Mouse (Mus musculus) ovary, adult 18-20 months (tissue): ENCODE data around the gene Dusp13.
A peak's percentile ranks its signal among the peaks of the same experiment; 100 is the strongest.

ENCODE experiments used
- DNase-seq: peaks from one replicate; pipeline ENCODE4 v3.0.0; 2022; ENCODE audit warnings: low spot score, mixed read lengths

The Dusp13 gene

DNA sequence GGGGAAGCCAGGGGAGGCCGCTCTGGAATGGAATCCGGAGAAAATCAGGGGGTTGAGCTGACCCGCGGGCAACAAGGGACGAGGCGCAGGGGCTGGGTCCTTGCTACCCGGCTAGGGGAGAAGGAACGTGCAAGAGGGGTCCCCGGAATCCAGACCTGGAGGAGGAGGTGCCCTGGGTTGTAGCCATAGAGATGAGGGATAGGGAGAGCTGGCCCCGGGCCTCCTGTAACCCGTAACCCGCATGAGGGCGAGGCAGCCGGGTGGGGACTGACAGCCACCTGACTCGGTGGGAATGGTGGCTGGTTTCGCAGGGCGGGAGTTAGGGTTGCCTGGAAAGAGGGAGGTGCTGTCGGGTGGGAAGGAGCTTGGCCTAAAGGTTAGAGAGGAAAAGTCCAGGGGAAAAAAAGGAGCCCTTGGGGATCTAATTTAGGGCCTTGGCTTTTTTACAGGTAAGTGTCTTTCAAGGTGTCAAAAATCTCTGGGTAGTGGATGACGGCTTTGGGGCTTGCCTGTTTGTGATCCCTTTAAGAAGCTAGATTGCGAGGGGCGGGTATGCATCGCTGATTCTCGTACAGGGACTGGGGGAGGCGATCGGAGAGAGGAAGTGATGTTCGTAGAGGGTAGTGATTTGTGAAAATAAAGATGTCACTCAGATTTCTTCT lies at the start of gene Dusp13:
TSS of gene Dusp13 (minus strand) at position 301 of the 662 bp plus-strand sequence.
- DNase-seq, result peak; percentile 57

DNA sequence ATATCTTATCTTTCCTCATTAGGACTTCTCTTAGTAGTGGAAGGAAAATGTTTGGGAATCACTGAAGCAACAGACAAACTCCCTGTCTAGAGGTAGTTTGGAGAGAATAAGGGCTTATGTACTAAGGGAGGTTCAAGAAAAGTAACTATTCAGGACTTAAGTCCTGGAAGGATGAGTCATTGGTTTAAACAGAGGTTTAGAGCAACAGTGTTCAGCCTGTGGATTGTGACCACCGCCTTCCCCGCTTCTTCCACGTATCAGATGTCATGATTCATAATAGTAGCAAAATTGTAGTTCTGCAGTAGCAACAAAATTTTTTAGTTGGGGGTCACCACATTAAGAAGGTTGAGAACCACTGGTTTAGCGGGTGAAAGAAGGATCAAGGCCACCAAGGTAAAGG lies 49.7 kb upstream of the Dusp13 start:
- DNase-seq, result no peak

- no peak for DNase-seq
These were observed 41.3 kb upstream of the Dusp13 start for GRCm38 (mm10) chr14:21792250-21792649.

DNA sequence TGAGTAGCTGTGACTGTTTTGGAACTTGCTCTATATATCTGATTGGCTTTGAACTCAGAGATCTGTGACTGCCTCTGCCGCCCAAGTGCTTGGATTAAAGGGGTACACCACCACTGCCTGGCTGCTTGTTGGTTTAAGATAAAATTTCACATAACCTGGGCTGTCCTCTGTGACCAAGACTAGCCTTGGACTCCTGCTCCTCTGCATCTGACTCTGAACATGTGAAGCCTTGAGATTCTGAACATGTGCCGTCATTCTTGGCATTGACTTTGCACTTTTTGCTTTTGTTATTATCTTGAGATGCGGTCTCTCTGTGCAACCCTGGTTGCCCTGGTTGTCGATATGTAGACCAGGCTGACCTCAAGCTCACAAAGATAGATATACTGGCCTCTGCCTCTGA lies 40.7 kb upstream of the Dusp13 start:
- DNase-seq, result peak; percentile 37

- DNase-seq, result no peak
These were observed 39.7 kb upstream of the Dusp13 start for GRCm38 (mm10) chr14:21790585-21791251.

- DNase-seq, result no peak
These were observed 37.1 kb upstream of the Dusp13 start for GRCm38 (mm10) chr14:21788121-21788520.

GRCm38 (mm10) chr14:21787374-21787773 lies 36.4 kb upstream of the Dusp13 start:
- no peak for DNase-seq

- no peak for DNase-seq
These were observed 35.5 kb upstream of the Dusp13 start for GRCm38 (mm10) chr14:21786500-21786899.

DNA sequence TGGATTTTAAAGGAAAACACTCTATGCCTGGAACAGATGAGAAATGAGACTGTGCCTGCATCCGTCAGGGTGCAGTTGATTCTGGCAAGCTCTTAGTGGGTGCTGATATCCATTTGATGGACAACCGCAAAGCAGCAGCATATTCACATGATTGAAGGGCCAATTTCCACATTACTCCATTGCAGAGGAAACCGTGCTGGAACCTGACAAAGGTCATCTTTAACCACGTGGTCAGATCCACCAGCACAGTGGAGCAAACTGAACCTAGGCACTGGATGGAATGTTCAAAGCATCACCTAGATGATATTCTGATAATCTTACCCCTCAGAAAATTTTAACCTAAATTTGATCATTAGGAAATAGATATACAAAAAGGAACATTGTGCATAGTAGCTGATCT lies 25.2 kb upstream of the Dusp13 start:
- no peak for DNase-seq

- no peak for DNase-seq
These were observed 23.0 kb upstream of the Dusp13 start for GRCm38 (mm10) chr14:21773946-21774345.

DNA sequence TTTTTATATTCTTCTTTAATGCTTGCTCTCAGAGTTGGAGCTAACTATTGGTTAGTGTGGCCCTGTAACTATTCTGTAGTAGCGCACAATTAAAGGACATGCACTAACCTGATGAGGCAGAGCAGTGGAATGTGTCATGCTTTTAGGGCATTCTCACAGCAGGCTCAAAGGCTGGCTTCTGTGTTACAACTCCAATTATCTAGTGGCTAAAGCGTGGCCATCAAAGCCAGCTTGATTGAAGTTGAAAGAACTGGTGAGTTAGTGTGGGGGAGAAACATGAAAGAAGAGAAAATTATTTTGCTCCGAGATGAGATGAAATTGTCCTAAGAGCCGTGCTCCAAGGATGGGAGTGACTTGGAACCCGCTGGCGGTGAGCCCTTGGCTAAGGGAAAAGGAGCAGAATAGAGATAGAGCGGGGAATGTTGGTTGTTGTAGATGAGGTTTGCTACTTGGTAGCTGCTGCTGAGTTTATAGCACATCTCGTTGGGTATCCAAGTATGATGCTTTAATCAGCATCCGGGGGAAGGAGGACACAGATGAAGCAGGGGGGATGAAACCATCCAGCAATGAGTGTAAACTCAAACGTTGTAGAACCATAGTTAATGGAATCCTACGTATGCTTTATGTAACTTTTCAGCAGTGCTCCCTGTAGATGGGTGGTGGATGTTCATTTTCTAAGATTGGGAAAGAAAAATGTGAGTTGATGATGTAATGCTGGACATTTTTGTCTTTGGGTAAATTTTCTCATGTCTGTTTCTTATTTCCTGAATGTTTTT lies 21.7 kb upstream of the Dusp13 start:
- DNase-seq, result no peak

GRCm38 (mm10) chr14:21766398-21766958 lies 15.5 kb upstream of the Dusp13 start:
- no peak for DNase-seq

DNA sequence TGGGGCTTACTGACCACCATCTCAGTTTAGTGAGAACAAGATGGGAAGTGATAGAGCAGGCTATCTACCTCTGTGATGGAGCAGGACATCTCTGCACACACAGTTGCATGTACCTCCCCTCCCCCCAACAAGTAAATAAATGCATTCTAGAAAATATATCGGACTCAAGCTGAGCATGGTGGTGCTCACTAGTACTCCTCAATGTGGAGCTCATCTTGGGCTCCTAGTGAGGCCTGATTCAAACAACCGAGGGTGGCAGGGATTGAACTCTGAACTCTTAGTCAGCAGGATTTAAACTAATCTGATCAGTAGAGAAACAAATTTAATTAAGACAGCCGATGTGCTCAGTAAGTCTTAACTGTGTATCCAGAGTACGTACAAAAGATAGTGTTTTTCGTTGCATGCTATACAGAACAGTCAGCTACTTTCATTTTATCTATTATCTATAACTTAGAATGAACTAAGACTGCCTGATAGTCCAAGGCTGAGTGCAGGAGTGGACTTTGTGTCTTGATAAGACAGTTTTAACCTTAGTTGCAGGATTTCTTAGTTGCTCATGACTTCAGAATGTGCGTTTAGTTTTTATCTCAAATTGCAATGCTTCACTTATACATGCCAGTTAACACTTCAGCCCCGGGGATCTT lies 14.9 kb upstream of the Dusp13 start:
- DNase-seq, result no peak

DNA sequence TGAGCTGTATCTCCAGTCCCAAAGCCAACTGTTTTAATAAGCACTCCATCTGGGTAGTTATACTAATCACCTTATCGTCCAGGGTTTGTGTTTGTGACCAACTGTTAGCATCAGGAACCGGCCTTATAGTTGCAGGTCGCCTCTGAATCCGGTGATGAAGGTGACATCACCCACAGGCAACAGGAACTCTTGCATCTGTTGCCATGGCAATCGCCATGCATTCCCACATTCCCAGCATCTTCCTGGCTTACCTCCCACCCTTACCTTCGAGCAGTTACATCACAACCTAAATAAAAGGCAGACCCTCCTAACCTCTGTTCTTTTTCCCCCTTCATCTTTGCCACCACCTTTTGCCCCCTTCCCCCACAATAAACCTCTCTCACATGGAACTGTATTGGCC lies 13.7 kb upstream of the Dusp13 start:
- no peak for DNase-seq

DNA sequence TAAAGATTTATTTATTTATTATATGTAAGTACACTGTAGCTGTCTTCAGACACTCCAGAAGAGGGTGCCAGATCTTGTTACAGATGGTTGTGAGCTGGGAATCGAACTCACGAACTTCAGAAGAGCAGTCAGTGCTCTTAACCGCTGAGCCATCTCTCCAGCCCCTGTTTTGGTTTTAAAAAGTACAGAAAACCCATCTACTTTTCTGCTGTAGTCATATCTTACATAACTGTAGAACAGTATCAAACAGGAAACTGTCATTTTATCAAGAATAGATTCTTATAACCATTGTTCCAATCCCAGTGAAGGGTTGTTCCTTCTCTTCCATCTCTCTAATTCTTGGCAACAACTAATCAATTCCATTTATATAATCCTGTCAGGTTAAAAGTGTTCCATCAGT lies 12.8 kb upstream of the Dusp13 start:
- no peak for DNase-seq

DNA sequence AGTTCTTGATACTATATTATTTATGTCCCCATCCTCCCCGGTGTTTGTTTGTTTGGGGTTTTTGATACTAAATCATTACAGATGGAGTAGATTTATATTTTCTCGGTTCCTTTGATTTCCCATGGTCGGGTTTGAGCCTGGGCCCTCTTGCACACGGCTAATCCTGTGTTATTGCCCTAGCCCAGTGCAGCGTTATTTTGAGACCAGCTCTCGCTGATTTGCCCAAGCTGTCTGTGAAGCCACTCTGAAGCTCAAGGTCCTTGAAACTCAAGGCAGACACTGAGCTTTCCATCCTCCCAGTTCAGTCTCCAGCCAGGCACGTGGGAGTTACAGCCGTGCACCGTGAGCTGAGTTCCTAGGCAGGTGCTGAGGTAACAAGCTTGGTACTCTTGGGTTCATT lies 10.6 kb upstream of the Dusp13 start:
- no peak for DNase-seq

- no peak for DNase-seq
These were observed 2.4 kb upstream of the Dusp13 start for GRCm38 (mm10) chr14:21753367-21753766.

GRCm38 (mm10) chr14:21752411-21752810 lies 1.4 kb upstream of the Dusp13 start:
- DNase-seq, result no peak

DNA sequence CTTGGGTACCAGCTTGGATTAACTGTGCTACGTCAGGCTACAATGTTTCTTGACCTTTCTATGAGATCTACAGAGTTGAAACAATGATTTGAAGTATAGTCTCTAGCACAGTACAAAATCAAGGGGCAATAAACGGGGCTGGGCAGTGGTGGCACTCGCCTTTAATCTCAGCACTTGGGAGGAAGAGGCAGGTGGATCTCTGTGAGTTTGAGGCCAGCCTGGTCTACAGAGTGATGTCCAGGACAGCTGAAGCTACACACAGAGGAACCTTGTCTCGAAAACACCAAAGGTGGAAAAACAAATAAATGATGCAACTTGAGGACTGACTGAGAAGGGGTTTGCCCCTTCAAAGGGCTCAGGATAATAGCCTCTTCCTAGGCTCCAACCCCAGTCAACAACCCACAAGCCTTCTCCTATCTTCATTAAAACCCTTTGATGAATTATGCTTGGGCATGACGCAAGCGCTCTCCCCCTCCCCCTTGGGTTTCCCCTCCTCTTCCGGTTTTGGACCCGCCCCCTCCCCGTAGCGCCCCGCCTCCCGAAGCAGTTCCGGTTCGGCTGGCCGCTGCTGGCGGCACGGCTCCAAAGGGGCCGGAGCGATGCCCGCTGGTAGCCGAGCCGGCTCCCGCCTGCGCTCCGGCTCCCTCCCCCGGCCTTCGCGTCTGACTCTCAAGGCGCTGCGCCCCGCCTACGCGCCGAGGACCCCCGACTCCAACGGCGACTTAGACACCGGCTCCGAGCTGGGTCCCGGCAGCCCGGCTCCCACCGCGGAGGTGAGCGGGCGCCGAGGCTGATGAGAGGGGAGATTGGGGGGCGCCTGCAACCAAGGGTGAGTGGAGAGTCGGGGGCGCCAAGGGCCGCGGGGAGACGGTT lies 737 bp downstream of the Dusp13 start, which contains the start of gene Samd8:
TSS of gene Samd8 (plus strand) at position 524 of the 873 bp plus-strand sequence.
- peak; percentile 76 for DNase-seq

DNA sequence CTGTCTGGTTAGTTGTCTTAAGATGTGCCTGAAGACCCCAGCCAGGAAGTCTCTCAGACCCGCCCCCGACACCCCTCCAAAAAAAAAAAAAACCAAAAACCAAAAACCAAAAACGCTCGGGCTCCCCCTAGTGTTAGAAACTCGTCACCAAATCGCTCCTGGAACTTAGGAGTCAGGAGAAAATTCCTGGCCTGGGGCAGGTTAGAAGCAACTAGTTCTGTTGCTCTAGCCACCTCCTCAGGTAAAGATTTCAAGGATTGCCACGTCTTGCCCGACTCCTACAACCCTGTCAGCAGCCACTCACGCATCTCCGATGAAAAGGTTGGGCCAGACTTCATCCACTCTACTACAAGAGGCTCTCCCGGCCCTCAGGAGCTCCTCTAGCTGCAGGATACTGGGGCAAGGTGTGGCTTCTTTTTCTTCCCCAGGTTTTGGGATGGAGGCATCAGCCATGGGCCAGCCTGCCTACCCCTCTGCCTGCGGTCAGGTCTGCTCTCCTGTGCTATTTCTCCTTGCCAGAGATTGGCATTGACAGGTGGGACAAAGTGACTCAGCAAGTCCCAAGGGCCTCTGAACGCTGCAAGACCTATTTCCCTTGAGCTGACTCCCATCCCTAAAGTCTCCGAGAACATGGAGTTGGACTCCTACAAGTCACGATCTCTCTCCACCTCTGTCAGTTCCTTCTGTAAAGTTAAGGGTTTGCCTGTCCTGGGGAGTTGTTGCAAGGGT lies 2.7 kb downstream of the Dusp13 start:
- no peak for DNase-seq
